Mouse (Mus musculus): ENCODE results near the gene Gm4353. TPM values are rescaled to one million over a fixed set of nuclear protein-coding genes. Genes with fewer than 3 reads are reported as not detected.

The Gm4353 gene
- total and polyA plus RNA-seq, 3 experiments = 0.74 to 34.1 (median 2.0) TPM

GRCm38 (mm10) chr7:116060739-116061138 lies 23.7 kb downstream of the Gm4353 start:
- Histone ChIP-seq H3K27ac (ENCODE audit: insufficient read depth, low read depth) (no peak overlapping the region), H3K36me3 (replicated peaks in 1 of 2; ENCODE audit: control insufficient read depth in 1 of 2, insufficient read depth in 1 of 2, low read length in 1 of 2) (no peaks in the 10 kb centered on the region), H3K9ac (ENCODE audit: insufficient read depth, low read depth) (no peak overlapping the region), H3K4me3 (replicated peaks in 1 of 3; ENCODE audit: low read depth in 2 of 3, low read length in 2 of 3, poor library complexity in 1 of 3) (no peak overlapping the region), H3K79me2 (replicated peaks; ENCODE audit: control insufficient read depth, extremely low read depth, insufficient read depth, poor library complexity, severe bottlenecking) (no peaks in the 10 kb centered on the region), H3K4me1 (ENCODE audit: control insufficient read depth in 1 of 2, insufficient read depth in 2 of 2) (peaks cover 0 to 4% of the 10 kb centered on the region in 2 experiments; a peak in 2 of 4 replicates), H3K9me3 (replicated peaks; ENCODE audit: low read length) (no peaks in the 10 kb centered on the region), H3K4me2 (ENCODE audit: insufficient read depth, low read depth, poor library complexity, severe bottlenecking) (no peak overlapping the region), H3K27me3 (replicated peaks) (no peaks in the 10 kb centered on the region)
- in situ Hi-C loops (cut with MboI; ENCODE audit: low pct_ligation_motif_present, low pct_unique_long_range_greater_than_20kb, low sequenced_read_pairs) = no loop called here
- dilution Hi-C loops (cut with MboI; ENCODE audit: extremely low pct_ligation_motif_present, extremely low pct_unique_long_range_greater_than_20kb, low sequenced_read_pairs) = no loop called here
- DNase-seq (ENCODE audit: extremely low read depth) = no peak
- TF ChIP-seq MYC (IDR thresholded peaks at IDR 0.05; ENCODE audit: low read depth, low read length) (no peak), MAX (IDR thresholded peaks at IDR 0.05; ENCODE audit: low read length) (no peak), TBP (conservative IDR thresholded peaks at IDR 0.05; ENCODE audit: low read depth, low read length) (no peak), ELF1 (IDR thresholded peaks at IDR 0.05; ENCODE audit: low read depth, low read length) (no peak), MXI1 (IDR thresholded peaks at IDR 0.05; ENCODE audit: low read depth, low read length) (no peak), NELFE (IDR thresholded peaks at IDR 0.05; ENCODE audit: low read depth, low read length) (no peak), RAD21 (IDR thresholded peaks at IDR 0.05; ENCODE audit: low read depth, low read length) (peak; percentile 50), MAZ (IDR thresholded peaks at IDR 0.05; ENCODE audit: low read depth, low read length) (no peak), BHLHE40 (IDR thresholded peaks at IDR 0.05; ENCODE audit: low read depth, low read length) (no peak), ZNF384 (IDR thresholded peaks at IDR 0.05; ENCODE audit: low read depth, low read length) (no peak), CTCF (conservative IDR thresholded peaks at IDR 0.05 in 1 of 2, IDR thresholded peaks at IDR 0.05 in 1 of 2; ENCODE audit: low read depth in 2 of 2, low read length in 2 of 2) (peak in 1 of 2 experiments; percentile 48; a peak in 2 of 4 replicates), POLR2AphosphoS2 (IDR thresholded peaks at IDR 0.05; ENCODE audit: low read depth, low read length) (no peak), RCOR1 (conservative IDR thresholded peaks at IDR 0.05; ENCODE audit: low read depth, low read length) (no peak)

DNA sequence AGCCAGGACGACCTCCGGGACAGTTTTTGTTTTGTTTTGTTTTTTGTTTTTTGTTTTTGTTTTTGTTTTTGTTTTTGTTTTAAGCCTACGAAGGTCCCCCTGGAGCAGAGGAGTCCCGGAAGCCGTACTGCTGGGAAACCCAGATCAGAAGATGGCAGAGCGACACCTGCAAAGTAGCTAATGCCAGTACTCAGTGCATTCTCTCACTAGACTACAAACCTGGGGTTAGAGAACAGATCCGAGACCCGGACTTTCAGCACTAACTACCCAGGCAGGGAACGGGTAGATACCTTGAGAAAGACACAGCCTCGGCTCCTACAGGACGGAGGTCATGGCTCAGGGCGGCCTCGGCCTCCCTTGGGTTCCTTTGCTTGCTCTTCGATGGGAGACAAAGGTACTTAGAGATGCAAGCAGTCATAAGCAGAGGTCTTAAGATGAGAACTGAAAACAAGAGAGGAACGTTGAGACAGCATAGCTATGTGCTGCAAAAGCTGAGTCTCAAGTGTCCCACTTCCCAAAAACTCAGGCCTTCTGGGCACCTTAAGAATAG lies 43.9 kb downstream of the Gm4353 start:
- TF ChIP-seq TCF12 (IDR thresholded peaks at IDR 0.05; ENCODE audit: low read depth, low read length) = no peak
- TF ChIP-seq RAD21 (IDR thresholded peaks at IDR 0.05; ENCODE audit: low read depth, low read length) = no peak
- no peak for TF ChIP-seq CTCF (conservative IDR thresholded peaks at IDR 0.05 in 1 of 2, IDR thresholded peaks at IDR 0.05 in 1 of 2; ENCODE audit: low read depth in 2 of 2, low read length in 2 of 2)
- TF ChIP-seq HCFC1 (IDR thresholded peaks at IDR 0.05; ENCODE audit: low read depth, low read length) = no peak
- in situ Hi-C loops (cut with MboI; ENCODE audit: low pct_ligation_motif_present, low pct_unique_long_range_greater_than_20kb, low sequenced_read_pairs) (loop anchor here (25.0 kb wide), 2 partner anchors 828 to 1128 kb away; no protein-coding TSS in a partner anchor), dilution Hi-C loops (cut with MboI; ENCODE audit: extremely low pct_ligation_motif_present, extremely low pct_unique_long_range_greater_than_20kb, low sequenced_read_pairs) (no loop called here)
- Histone ChIP-seq H3K79me2 (replicated peaks; ENCODE audit: control insufficient read depth, extremely low read depth, insufficient read depth, poor library complexity, severe bottlenecking) (no peaks in the 10 kb centered on the region), H3K4me3 (replicated peaks in 1 of 3; ENCODE audit: low read depth in 2 of 3, low read length in 2 of 3, poor library complexity in 1 of 3) (no peak overlapping the region), H3K9me3 (replicated peaks; ENCODE audit: low read length) (no peaks in the 10 kb centered on the region), H3K27me3 (replicated peaks) (peaks cover 37% of the 10 kb centered on the region), H3K4me1 (ENCODE audit: control insufficient read depth in 1 of 2, insufficient read depth in 2 of 2) (peaks cover 2 to 21% of the 10 kb centered on the region in 2 experiments; a peak in 3 of 4 replicates), H3K4me2 (ENCODE audit: insufficient read depth, low read depth, poor library complexity, severe bottlenecking) (peak overlapping the region; percentile 76; the same call in 1 of the 2 replicates), H3K27ac (ENCODE audit: insufficient read depth, low read depth) (no peak overlapping the region), H3K36me3 (replicated peaks in 1 of 2; ENCODE audit: control insufficient read depth in 1 of 2, insufficient read depth in 1 of 2, low read length in 1 of 2) (no peaks in the 10 kb centered on the region), H3K9ac (ENCODE audit: insufficient read depth, low read depth) (no peak overlapping the region)
- no peak for DNase-seq (ENCODE audit: extremely low read depth)

All from CH12.LX (cell line).